Mouse (Mus musculus) stomach, embryonic 16.5 days (tissue): ENCODE data around the gene Kcnmb1. TPM values are rescaled to one million over a fixed set of nuclear protein-coding genes. Genes with fewer than 3 reads are reported as not detected.

Experiments
- ATAC-seq: fragments of 200-750 bp; cut with Nextera tagmentation; 2 replicates; pipeline ENCODE4 v1.8.0; 2017; ENCODE audit warnings: moderate number of reproducible peaks, moderate TSS enrichment; ENCODE audit not compliant: insufficient read depth, low FRiP score
- H3K27ac ChIP-seq: fragments of 300-500 bp; sonication (generic); 2 replicates; pipeline ENCODE4 v1.5.1; 2014; ENCODE audit warnings: low read length
- H3K27me3 ChIP-seq: fragments of 300-500 bp; sonication (generic); 2 replicates; pipeline ENCODE4 v1.6.1; 2014; ENCODE audit warnings: low read length, control low read depth, mixed read lengths; ENCODE audit not compliant: control insufficient read depth, insufficient read depth
- H3K36me3 ChIP-seq: fragments of 300-500 bp; sonication (generic); 2 replicates; pipeline ENCODE4 v1.6.1; 2014; ENCODE audit warnings: low read length; ENCODE audit not compliant: control insufficient read depth, insufficient read depth
- H3K4me1 ChIP-seq: fragments of 300-500 bp; sonication (generic); 2 replicates; pipeline ENCODE4 v1.6.1; 2014; ENCODE audit warnings: low read length, control low read depth, mixed read lengths; ENCODE audit not compliant: control insufficient read depth, insufficient read depth
- H3K4me2 ChIP-seq: fragments of 300-500 bp; sonication (generic); 2 replicates; pipeline ENCODE4 v1.6.1; 2014; ENCODE audit warnings: low read depth, low read length, mixed read lengths
- H3K4me3 ChIP-seq: fragments of 300-500 bp; sonication (generic); replicated peaks from 2 replicates; pipeline ENCODE4 v1.5.1; 2014; ENCODE audit warnings: mild to moderate bottlenecking, low read length
- H3K9ac ChIP-seq: fragments of 300-500 bp; sonication (generic); 2 replicates; pipeline ENCODE4 v1.6.1; 2014; ENCODE audit warnings: low read length
- H3K9me3 ChIP-seq: fragments of 300-500 bp; sonication (generic); replicated peaks from 2 replicates; pipeline ENCODE4 v1.6.1; 2016; ENCODE audit warnings: low read length, control low read depth; ENCODE audit not compliant: control insufficient read depth
- WGBS: fragments of 180-500 bp; shearing (Covaris S2); extraction: QIAGEN DNeasy Blood & Tissue Kit; methylation state at CpG from one replicate; pipeline ENCODE4 v1.1.7; 2014; 5-methylcytosine and 5-hydroxymethylcytosine counted together
- polyA plus RNA-seq: library from polyadenylated mRNA; unstranded; fragments of >200 nt; fragmentation: Nextera tagmentation; extraction: Ambion mirVana; gene quantifications from 2 replicates; pipeline ENCODE4 v1.2.1, GENCODE M21; 2015

Gene Kcnmb1
- polyA plus RNA-seq, 1 experiment from 2014 or later, result 2.6 TPM

GRCm38 (mm10) chr11:33938561-33939274 lies 24.1 kb upstream of the Kcnmb1 start:
- ATAC-seq, result no peak
- Histone ChIP-seq H3K4me3 (no peak overlapping the region), H3K9ac (no peak overlapping the region), H3K27ac (no peak overlapping the region), H3K27me3 (no peaks in the 10 kb centered on the region), H3K9me3 (no peaks in the 10 kb centered on the region), H3K4me1 (no peaks in the 10 kb centered on the region), H3K4me2 (no peak overlapping the region), H3K36me3 (no peaks in the 10 kb centered on the region)
- WGBS, result 54% methylated on average over 7 of the region's 7 CpGs

- Histone ChIP-seq H3K9ac (no peak overlapping the region), H3K4me1 (no peaks in the 10 kb centered on the region), H3K27ac (no peak overlapping the region), H3K9me3 (no peaks in the 10 kb centered on the region), H3K27me3 (no peaks in the 10 kb centered on the region), H3K36me3 (no peaks in the 10 kb centered on the region), H3K4me3 (no peak overlapping the region), H3K4me2 (no peak overlapping the region)
- no peak for ATAC-seq
- WGBS, result 66% methylated on average over 4 of the region's 4 CpGs
These were observed 23.2 kb upstream of the Kcnmb1 start for GRCm38 (mm10) chr11:33939456-33940113.

DNA sequence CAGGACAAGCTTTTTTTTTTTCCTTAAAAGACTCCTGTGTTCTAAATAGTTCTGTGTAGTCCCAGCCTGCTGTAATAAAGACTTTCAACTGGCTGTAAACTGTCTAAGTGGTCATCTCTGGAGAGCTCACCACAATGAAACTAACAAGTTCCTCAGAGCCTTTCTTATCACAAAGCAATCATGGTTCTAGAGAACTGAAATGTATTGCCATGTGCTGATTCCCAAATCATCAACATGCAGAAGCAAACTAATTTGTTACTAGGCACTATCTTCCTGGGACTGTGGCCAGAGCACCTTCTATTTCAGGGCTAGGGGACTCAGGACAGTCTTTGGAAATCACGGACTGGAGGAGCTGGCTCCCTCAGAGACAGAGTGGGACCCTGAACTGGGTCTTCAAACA lies 19.2 kb upstream of the Kcnmb1 start:
- Histone ChIP-seq H3K4me1 (no peaks in the 10 kb centered on the region), H3K36me3 (no peaks in the 10 kb centered on the region), H3K27me3 (no peaks in the 10 kb centered on the region), H3K4me2 (no peak overlapping the region), H3K27ac (no peak overlapping the region), H3K9me3 (no peaks in the 10 kb centered on the region), H3K9ac (no peak overlapping the region), H3K4me3 (no peak overlapping the region)
- WGBS, result 77% methylated on average over 1 of the region's 1 CpGs
- no peak for ATAC-seq

DNA sequence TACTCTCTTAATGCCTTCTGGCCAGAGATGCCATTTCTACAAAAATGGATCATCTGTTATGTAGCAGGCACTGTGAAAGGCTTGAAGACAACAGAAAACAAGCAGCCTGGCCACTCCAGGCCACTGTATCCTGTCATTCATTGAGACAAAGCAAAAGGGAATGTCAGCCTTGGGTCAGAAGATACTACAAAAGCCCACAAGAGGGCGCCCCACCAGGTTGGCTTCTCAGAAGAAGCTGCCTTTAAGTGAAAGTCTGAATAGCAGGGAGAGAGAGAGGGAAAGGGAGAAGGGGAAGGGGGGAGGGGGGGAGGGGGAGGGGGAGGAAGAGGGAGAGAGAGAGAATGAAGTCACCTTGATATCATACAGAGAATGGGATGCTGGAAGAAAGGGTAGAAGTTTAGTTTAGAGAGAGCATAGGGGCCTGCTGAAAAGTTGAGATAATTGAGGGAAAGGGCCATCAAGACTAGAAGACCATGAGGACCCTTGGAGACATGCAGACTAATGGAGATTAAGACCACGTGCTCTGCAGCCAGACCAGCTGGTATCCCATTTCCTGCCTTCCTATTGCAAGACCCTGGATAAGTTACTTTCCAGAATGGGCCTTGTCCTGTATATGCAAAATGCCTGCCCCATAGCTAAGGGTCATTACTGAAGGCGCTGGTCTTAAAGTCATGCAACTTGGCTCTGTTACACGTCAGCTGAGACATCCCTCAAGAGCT lies 18.6 kb upstream of the Kcnmb1 start:
- no peak for ATAC-seq
- H3K9ac ChIP-seq, result no peak overlapping the region
- no peak overlapping the region for H3K4me3 ChIP-seq
- H3K27ac ChIP-seq, result no peak overlapping the region
- H3K36me3 ChIP-seq, result no peaks in the 10 kb centered on the region
- H3K4me2 ChIP-seq, result no peak overlapping the region
- H3K4me1 ChIP-seq, result no peaks in the 10 kb centered on the region
- 61% methylated on average over 4 of the region's 4 CpGs for WGBS
- no peaks in the 10 kb centered on the region for H3K27me3 ChIP-seq
- H3K9me3 ChIP-seq, result no peaks in the 10 kb centered on the region

GRCm38 (mm10) chr11:33944786-33945328 lies 18.0 kb upstream of the Kcnmb1 start:
- ATAC-seq, result no peak
- no peak overlapping the region for H3K9ac ChIP-seq
- no peak overlapping the region for H3K4me3 ChIP-seq
- no peaks in the 10 kb centered on the region for H3K36me3 ChIP-seq
- H3K27ac ChIP-seq, result no peak overlapping the region
- H3K4me1 ChIP-seq, result no peaks in the 10 kb centered on the region
- H3K27me3 ChIP-seq, result no peaks in the 10 kb centered on the region
- no peak overlapping the region for H3K4me2 ChIP-seq
- H3K9me3 ChIP-seq, result no peaks in the 10 kb centered on the region
- WGBS, result 83% methylated on average over 9 of the region's 9 CpGs

DNA sequence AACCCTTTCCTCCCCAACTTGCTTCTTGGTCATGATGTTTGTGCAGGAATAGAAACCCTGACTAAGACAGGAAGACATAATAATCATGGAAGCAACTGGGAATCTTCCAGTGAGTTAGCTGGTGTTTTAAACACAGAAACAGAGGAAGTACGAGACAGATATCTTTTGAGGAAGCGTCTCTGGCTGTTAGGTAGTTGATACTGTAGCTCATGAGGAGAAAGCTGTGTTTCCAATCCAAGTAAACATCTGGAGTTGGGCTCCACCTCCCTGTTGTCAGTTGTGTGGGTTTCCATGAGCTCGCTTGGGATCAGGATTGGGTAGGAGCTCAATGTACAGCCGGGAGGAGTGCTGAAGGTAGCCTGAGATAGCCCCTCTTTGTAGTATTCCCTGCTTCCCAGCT lies 16.3 kb upstream of the Kcnmb1 start:
- Histone ChIP-seq H3K27ac (no peak overlapping the region), H3K27me3 (no peaks in the 10 kb centered on the region), H3K9ac (no peak overlapping the region), H3K4me1 (no peaks in the 10 kb centered on the region), H3K4me2 (no peak overlapping the region), H3K36me3 (no peaks in the 10 kb centered on the region), H3K4me3 (no peak overlapping the region), H3K9me3 (no peaks in the 10 kb centered on the region; the same call in 1 of the 2 replicates)
- 68% methylated on average over 4 of the region's 4 CpGs for whole genome bisulfite sequencing
- no peak for ATAC-seq

- H3K27me3 ChIP-seq, result no peaks in the 10 kb centered on the region
- H3K9ac ChIP-seq, result no peak overlapping the region
- H3K9me3 ChIP-seq, result no peaks in the 10 kb centered on the region; the same call in 1 of the 2 replicates
- H3K4me3 ChIP-seq, result no peak overlapping the region
- no peak for ATAC-seq
- H3K36me3 ChIP-seq, result no peaks in the 10 kb centered on the region
- WGBS, result 49% methylated on average over 5 of the region's 5 CpGs
- H3K4me1 ChIP-seq, result no peaks in the 10 kb centered on the region
- H3K4me2 ChIP-seq, result no peak overlapping the region
- H3K27ac ChIP-seq, result no peak overlapping the region
These were observed 11.7 kb upstream of the Kcnmb1 start for GRCm38 (mm10) chr11:33951155-33951554.

- no peak overlapping the region for H3K4me2 ChIP-seq
- H3K4me1 ChIP-seq, result no peaks in the 10 kb centered on the region
- H3K4me3 ChIP-seq, result no peak overlapping the region
- H3K9me3 ChIP-seq, result no peaks in the 10 kb centered on the region; the same call in 1 of the 2 replicates
- 68% methylated on average over 8 of the region's 8 CpGs for WGBS
- H3K36me3 ChIP-seq, result no peaks in the 10 kb centered on the region
- no peak overlapping the region for H3K9ac ChIP-seq
- H3K27me3 ChIP-seq, result no peaks in the 10 kb centered on the region
- ATAC-seq, result no peak
- no peak overlapping the region for H3K27ac ChIP-seq
These were observed 10.9 kb upstream of the Kcnmb1 start for GRCm38 (mm10) chr11:33951684-33952625.
